8 mouse cellular contexts compared by ENCODE assay signal in genomic region chr1:159232572-159233261, GRCm38 (mm10). TPM values are rescaled to one million over a fixed set of nuclear protein-coding genes. Genes with fewer than 3 reads are reported as not detected.
DNase-seq lines count a peak whose midpoint lies in the region; ATAC-seq and TF ChIP-seq lines count a peak whose summit lies in the region.
"Not testable (repeated sequence)": the region's sequence is repeated elsewhere in the genome, so short reads cannot be mapped to it uniquely, and the experiment has no call there.

No protein-coding gene starts in this region.

- TF ChIP-seq POLR2A in bone marrow macrophage, adult 2 months (IDR thresholded peaks at IDR 0.05; ENCODE audit: borderline replicate concordance, low read depth, low read length); testis, adult 2 months (IDR thresholded peaks at IDR 0.05; ENCODE audit: control insufficient read depth, low read depth, low read length): not testable (repeated sequence)

- not testable (repeated sequence) for TF ChIP-seq CTCF in bone marrow macrophage, adult 2 months (IDR thresholded peaks at IDR 0.05; ENCODE audit: low read depth, low read length); testis, adult 2 months (IDR thresholded peaks at IDR 0.05; ENCODE audit: control insufficient read depth, insufficient read depth, insufficient replicate concordance, low read depth, low read length)

- peaks cover 13% of the 10 kb centered on the region for H3K4me1 ChIP-seq in bone marrow macrophage, adult 2 months (ENCODE audit: control insufficient read depth, insufficient read depth, low read length)
- peaks cover 16% of the 10 kb centered on the region for H3K4me1 ChIP-seq in embryonic facial prominence, embryonic 15.5 days
- peaks cover 24% of the 10 kb centered on the region for H3K4me1 ChIP-seq in heart, embryonic 15.5 days (replicated peaks)
- peaks cover 17% of the 10 kb centered on the region for H3K4me1 ChIP-seq in kidney, embryonic 15.5 days
- peaks cover 43% of the 10 kb centered on the region for H3K4me1 ChIP-seq in liver, embryonic 15.5 days (replicated peaks)
- H3K4me1 ChIP-seq in testis, adult 2 months (ENCODE audit: control insufficient read depth, insufficient read depth, low read length) = not testable (repeated sequence)

- DNase-seq in CD4-positive helper T cell, adult 2 months (ENCODE audit: low read depth, low spot score) = peak; percentile 46
- peak; percentile 51 for DNase-seq in naive thymus-derived CD4-positive, alpha-beta T cell, adult 2 months (ENCODE audit: low read depth)

- H3K4me3 ChIP-seq in bone marrow macrophage, adult 2 months (ENCODE audit: insufficient read depth, low read length) = peak overlapping the region; percentile 98
- H3K4me3 ChIP-seq in embryonic facial prominence, embryonic 15.5 days (replicated peaks) = peak overlapping the region; percentile 77
- peak overlapping the region; percentile 79 for H3K4me3 ChIP-seq in heart, embryonic 15.5 days
- H3K4me3 ChIP-seq in kidney, embryonic 15.5 days (replicated peaks) = peak overlapping the region; percentile 77
- peak overlapping the region; percentile 78 for H3K4me3 ChIP-seq in liver, embryonic 15.5 days (replicated peaks)
- H3K4me3 ChIP-seq in testis, adult 2 months (ENCODE audit: control insufficient read depth, low read depth, low read length) = peak overlapping the region; percentile 97

- H3K36me3 ChIP-seq in embryonic facial prominence, embryonic 15.5 days; heart, embryonic 15.5 days; kidney, embryonic 15.5 days; liver, embryonic 15.5 days (replicated peaks); testis, adult 2 months (ENCODE audit: control insufficient read depth, insufficient read depth, low read length): not testable (repeated sequence)

- ATAC-seq in embryonic facial prominence, embryonic 15.5 days (ENCODE audit: insufficient number of reproducible peaks, low FRiP score, low TSS enrichment, low read depth) = peak; percentile 66
- ATAC-seq in heart, embryonic 15.5 days (replicated peaks; ENCODE audit: insufficient number of reproducible peaks, insufficient read depth, low FRiP score, low read depth) = peak; percentile 75
- ATAC-seq in kidney, embryonic 15.5 days (replicated peaks; ENCODE audit: low FRiP score) = peak; percentile 72
- peak; percentile 69 for ATAC-seq in liver, embryonic 15.5 days (ENCODE audit: insufficient read depth)

- not testable (repeated sequence) for H3K27me3 ChIP-seq in embryonic facial prominence, embryonic 15.5 days; heart, embryonic 15.5 days; kidney, embryonic 15.5 days; liver, embryonic 15.5 days; testis, adult 2 months (ENCODE audit: control insufficient read depth, insufficient read depth, low read length)

- WGBS in embryonic facial prominence, embryonic 15.5 days = under 1% methylated on average over 33 of the region's 47 CpGs
- WGBS in heart, embryonic 15.5 days = under 1% methylated on average over 18 of the region's 47 CpGs
- WGBS in kidney, embryonic 15.5 days = 1% methylated on average over 27 of the region's 47 CpGs
- WGBS in liver, embryonic 15.5 days (ENCODE audit: insufficient replicate concordance) = under 1% methylated on average over 33 of the region's 47 CpGs

- H3K9me3 ChIP-seq in embryonic facial prominence, embryonic 15.5 days (replicated peaks); heart, embryonic 15.5 days (replicated peaks); kidney, embryonic 15.5 days (replicated peaks); liver, embryonic 15.5 days (replicated peaks): not testable (repeated sequence)

- H3K27ac ChIP-seq in bone marrow macrophage, adult 2 months (ENCODE audit: insufficient read depth, low read depth, low read length) = peak overlapping the region; percentile 81
- H3K27ac ChIP-seq in embryonic facial prominence, embryonic 15.5 days (replicated peaks) = peak overlapping the region; percentile 98
- peak overlapping the region; percentile 98 for H3K27ac ChIP-seq in heart, embryonic 15.5 days
- H3K27ac ChIP-seq in kidney, embryonic 15.5 days = peak overlapping the region; percentile 99
- H3K27ac ChIP-seq in liver, embryonic 15.5 days (replicated peaks) = peak overlapping the region; percentile 92
- peak overlapping the region; percentile 97 for H3K27ac ChIP-seq in testis, adult 2 months (ENCODE audit: control insufficient read depth, insufficient read depth, low read depth, low read length)

- H3K4me2 ChIP-seq in embryonic facial prominence, embryonic 15.5 days (replicated peaks) = peak overlapping the region; percentile 63
- peak overlapping the region; percentile 66 for H3K4me2 ChIP-seq in heart, embryonic 15.5 days
- H3K4me2 ChIP-seq in kidney, embryonic 15.5 days = peak overlapping the region; percentile 61
- H3K4me2 ChIP-seq in liver, embryonic 15.5 days = peak overlapping the region; percentile 67

- H3K9ac ChIP-seq in embryonic facial prominence, embryonic 15.5 days = peak overlapping the region; percentile 71
- peak overlapping the region; percentile 68 for H3K9ac ChIP-seq in heart, embryonic 15.5 days
- H3K9ac ChIP-seq in kidney, embryonic 15.5 days = peak overlapping the region; percentile 75
- H3K9ac ChIP-seq in liver, embryonic 15.5 days = peak overlapping the region; percentile 82

RNA-seq across cellular contexts. Expression of gene Cop1, which starts 0.6 kb away (rescaled TPM):
- polyA plus RNA-seq in bone marrow macrophage, adult 2 months (2012; ENCODE audit: insufficient read depth, insufficient read length, missing spikeins) = 102 and 122 TPM in 2 replicates
- polyA plus RNA-seq in embryonic facial prominence, embryonic 15.5 days (2015; fragmentation: Nextera tagmentation; extraction: Ambion mirVana) = 76.1 and 87.4 TPM in 2 replicates
- 60.4 and 78.2 TPM in 2 replicates for polyA plus RNA-seq in heart, embryonic 15.5 days (2015; fragmentation: Nextera tagmentation; extraction: Ambion mirVana)
- polyA plus RNA-seq in kidney, embryonic 15.5 days (2015; fragmentation: Nextera tagmentation; extraction: Ambion mirVana) = 27.2 and 46.3 TPM in 2 replicates
- polyA plus RNA-seq in liver, embryonic 15.5 days (2015; fragmentation: Nextera tagmentation; extraction: Ambion mirVana) = 59.2 and 70.1 TPM in 2 replicates
- polyA plus RNA-seq in testis, adult 2 months (2012; rRNA removed) = 66.6 and 81.5 TPM in 2 replicates

Comparison
In these comparisons a context has a peak if more than half of its experiments do, and no peak if none do; other contexts are left out.
1. Peak in every context shown above with its lines: DNase-seq, ATAC-seq, H3K4me3 ChIP-seq and H3K27ac ChIP-seq.